Mouse (Mus musculus) embryonic fibroblast, embryonic 13.5 days (primary cell): Measurements from ENCODE around the gene Pde7b. TPM values are rescaled to one million over a fixed set of nuclear protein-coding genes. Genes with fewer than 3 reads are reported as not detected.

Experiments
- H3K27ac ChIP-seq: 2 replicates; pipeline ENCODE4 v1.5.1; 2012; ENCODE audit warnings: low read length, control low read depth, inconsistent platforms; ENCODE audit not compliant: insufficient read depth
- H3K4me1 ChIP-seq: 2 replicates; pipeline ENCODE4 v1.6.1; 2011; ENCODE audit warnings: low read length; ENCODE audit not compliant: control insufficient read depth, insufficient read depth
- H3K4me3 ChIP-seq: 2 replicates; pipeline ENCODE4 v1.5.1; 2011; ENCODE audit warnings: mild to moderate bottlenecking, control low read depth, low read length; ENCODE audit not compliant: insufficient read depth
- CTCF ChIP-seq: IDR thresholded peaks from 2 replicates; pipeline ENCODE4 v1.5.1; 2011; ENCODE audit warnings: mild to moderate bottlenecking, control low read depth, low read length, moderate library complexity, borderline replicate concordance; ENCODE audit not compliant: insufficient read depth
- POLR2A ChIP-seq: IDR thresholded peaks from 2 replicates; pipeline ENCODE4 v1.6.1; 2011; ENCODE audit warnings: low read depth, mild to moderate bottlenecking, control low read depth, low read length, moderate library complexity
- polyA plus RNA-seq: library from polyadenylated mRNA; stranded (reverse); fragments of >200 nt; gene quantifications from 2 replicates; pipeline ENCODE4 v1.2.4, GENCODE M21; 2011; ENCODE audit warnings: low read depth; ENCODE audit not compliant: missing spikeins, insufficient read length

The Pde7b gene
- polyA plus RNA-seq, 1 experiment: 9.0 TPM

GRCm38 (mm10) chr10:20723521-20723915 lies 1.4 kb downstream of the Pde7b start:
- no peaks in the 10 kb centered on the region for H3K4me1 ChIP-seq
- H3K27ac ChIP-seq: no peak overlapping the region
- no peak for TF ChIP-seq CTCF
- no peak for TF ChIP-seq POLR2A
- H3K4me3 ChIP-seq: no peak overlapping the region

- Histone ChIP-seq H3K4me3 (no peak overlapping the region), H3K27ac (no peak overlapping the region), H3K4me1 (no peaks in the 10 kb centered on the region)
- no peak for TF ChIP-seq CTCF
- no peak for TF ChIP-seq POLR2A
These were observed 2.0 kb downstream of the Pde7b start for GRCm38 (mm10) chr10:20722651-20723520.

- Histone ChIP-seq H3K4me1 (no peaks in the 10 kb centered on the region), H3K4me3 (no peak overlapping the region), H3K27ac (no peak overlapping the region)
- no peak for TF ChIP-seq CTCF
These were observed 5.7 kb downstream of the Pde7b start for GRCm38 (mm10) chr10:20719201-20719600.

- H3K27ac ChIP-seq: no peak overlapping the region
- H3K4me1 ChIP-seq: no peaks in the 10 kb centered on the region
- no peak overlapping the region for H3K4me3 ChIP-seq
- TF ChIP-seq POLR2A (no peak), CTCF (no peak)
These were observed 24.2 kb downstream of the Pde7b start for GRCm38 (mm10) chr10:20700633-20701032.

GRCm38 (mm10) chr10:20699874-20700273 lies 25.0 kb downstream of the Pde7b start:
- TF ChIP-seq POLR2A: no peak
- TF ChIP-seq CTCF: no peak

GRCm38 (mm10) chr10:20695637-20696036 lies 29.2 kb downstream of the Pde7b start:
- no peak for TF ChIP-seq POLR2A
- no peak for TF ChIP-seq CTCF
- no peaks in the 10 kb centered on the region for H3K4me1 ChIP-seq
- H3K27ac ChIP-seq: no peak overlapping the region
- no peak overlapping the region for H3K4me3 ChIP-seq

More at GRCm38 (mm10) chr10:20699874-20700273, 25.0 kb downstream of the Pde7b start:
- Histone ChIP-seq H3K4me1 (no peaks in the 10 kb centered on the region), H3K27ac (no peak overlapping the region), H3K4me3 (no peak overlapping the region)

GRCm38 (mm10) chr10:20690002-20690401 lies 34.9 kb downstream of the Pde7b start:
- H3K4me1 ChIP-seq: no peaks in the 10 kb centered on the region
- TF ChIP-seq CTCF: no peak
- H3K27ac ChIP-seq: no peak overlapping the region
- H3K4me3 ChIP-seq: no peak overlapping the region

- no peak for TF ChIP-seq CTCF
- no peak for TF ChIP-seq POLR2A
- no peak overlapping the region for H3K4me3 ChIP-seq
- H3K27ac ChIP-seq: no peak overlapping the region
- H3K4me1 ChIP-seq: no peaks in the 10 kb centered on the region
These were observed 40.7 kb downstream of the Pde7b start for GRCm38 (mm10) chr10:20684151-20684550.

- H3K27ac ChIP-seq: no peak overlapping the region
- no peaks in the 10 kb centered on the region for H3K4me1 ChIP-seq
- no peak for TF ChIP-seq POLR2A
- no peak for TF ChIP-seq CTCF
- H3K4me3 ChIP-seq: no peak overlapping the region
These were observed 43.9 kb downstream of the Pde7b start for GRCm38 (mm10) chr10:20680986-20681385.

- no peak overlapping the region for H3K4me3 ChIP-seq
- H3K27ac ChIP-seq: peak overlapping the region; percentile 52; the same call in 1 of the 2 replicates
- TF ChIP-seq CTCF (no peak), POLR2A (no peak)
- H3K4me1 ChIP-seq: peaks cover 12% of the 10 kb centered on the region
These were observed 49.6 kb downstream of the Pde7b start for GRCm38 (mm10) chr10:20675321-20675720.
